Mouse (Mus musculus) kidney, embryonic 15.5 days (tissue): ENCODE data around the gene Zfp362. TPM values are rescaled to one million over a fixed set of nuclear protein-coding genes. Genes with fewer than 3 reads are reported as not detected.

Experiments used
- polyA plus RNA-seq: library from polyadenylated mRNA; unstranded; fragments of >200 nt; fragmentation: Nextera tagmentation; extraction: Ambion mirVana; gene quantifications from 2 replicates; pipeline ENCODE4 v1.2.1, GENCODE M21; 2015

Zfp362 gene
- polyA plus RNA-seq, 1 experiment from 2014 or later: 43.8 TPM

Other genes starting within 250 kb of the Zfp362 start
- 5.7 and 6.0 TPM in 2 replicates for gene Zscan20, start 195.9 kb downstream of the Zfp362 start, polyA plus RNA-seq
- 2.6 and 2.9 TPM in 2 replicates for gene Tlr12, start 187.4 kb downstream of the Zfp362 start, polyA plus RNA-seq
- 40.3 and 45.5 TPM in 2 replicates for gene Phc2, start 151.3 kb downstream of the Zfp362 start, polyA plus RNA-seq
- gene A3galt2, start 50.7 kb downstream of the Zfp362 start, polyA plus RNA-seq: 0.22 and 0.28 TPM in 2 replicates
- gene Trim62, start 77.5 kb upstream of the Zfp362 start, polyA plus RNA-seq: 6.8 and 7.1 TPM in 2 replicates
- gene Azin2, start 156.4 kb upstream of the Zfp362 start, polyA plus RNA-seq: 19.4 and 20.3 TPM in 2 replicates
- 224 and 231 TPM in 2 replicates for gene Ak2, start 185.9 kb upstream of the Zfp362 start, polyA plus RNA-seq